Mouse (Mus musculus): ENCODE results near the gene Nxpe5.

DNA sequence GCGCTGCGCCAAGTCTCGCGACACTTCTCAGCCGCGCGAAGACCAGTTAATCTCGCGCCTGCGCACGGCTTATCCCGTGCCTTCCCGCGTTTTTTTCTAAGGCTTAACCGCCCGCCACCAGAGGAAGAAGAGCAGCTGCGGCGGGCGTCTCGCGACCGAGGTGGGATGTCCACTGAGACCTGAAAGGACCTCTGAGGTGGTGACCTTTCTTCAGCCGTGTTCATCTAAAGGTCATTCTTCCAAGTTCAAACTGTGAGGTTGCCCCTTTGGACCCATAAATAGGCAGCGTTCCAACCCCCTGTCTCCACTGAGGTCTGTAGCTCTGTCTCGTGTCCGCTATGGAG, 54.7 kb downstream of the Nxpe5 start:
- TF ChIP-seq CTCF (conservative IDR thresholded peaks at IDR 0.05; ENCODE audit: insufficient read depth, insufficient read length, low read depth, low read length), result no peak
- no peak for TF ChIP-seq POLR2A (IDR thresholded peaks at IDR 0.05; ENCODE audit: low read depth, low read length)

All from kidney, adult 2 months (tissue).